Mouse (Mus musculus) MEL (cell line): ENCODE measurements around the gene Timm13.

ENCODE experiments used
- CTCF ChIP-seq, 3 experiments: IDR thresholded peaks in 2 of 3; conservative IDR thresholded peaks in 1 of 3; 2 replicates each; pipeline ENCODE4 v1.5.1; 2011 to 2012; ENCODE audit warnings: low read length in 3 of 3, low read depth in 2 of 3, mild to moderate bottlenecking in 2 of 3, improper control_type of control experiment in 1 of 3, inconsistent platforms in 1 of 3, mixed read lengths in 1 of 3, moderate library complexity in 1 of 3; ENCODE audit not compliant: control insufficient read depth in 1 of 3, insufficient read depth in 1 of 3, poor library complexity in 1 of 3, severe bottlenecking in 1 of 3
- GABPA ChIP-seq: IDR thresholded peaks from 2 replicates; pipeline ENCODE4 v1.6.1; 2012; ENCODE audit warnings: low read depth, mild to moderate bottlenecking, inconsistent platforms, low read length, improper control_type of control experiment, moderate library complexity
- JUND ChIP-seq: IDR thresholded peaks from 2 replicates; pipeline ENCODE4 v1.6.1; 2011; ENCODE audit warnings: low read depth, mild to moderate bottlenecking, improper control_type of control experiment, low read length
- NRF1 ChIP-seq: IDR thresholded peaks from 2 replicates; pipeline ENCODE4 v1.6.1; 2014; ENCODE audit warnings: low read depth, mild to moderate bottlenecking, inconsistent platforms, low read length, improper control_type of control experiment, moderate library complexity; ENCODE audit not compliant: poor library complexity, insufficient read depth, severe bottlenecking
- POLR2A ChIP-seq, 2 experiments: IDR thresholded peaks; 2 replicates each; pipeline ENCODE4 v1.6.1; 2011 to 2012; ENCODE audit warnings: low read length in 2 of 2, mild to moderate bottlenecking in 2 of 2, control low read depth in 1 of 2, improper control_type of control experiment in 1 of 2, low read depth in 1 of 2, moderate library complexity in 1 of 2; ENCODE audit not compliant: control insufficient read depth in 1 of 2, insufficient read depth in 1 of 2, poor library complexity in 1 of 2
- TAL1 ChIP-seq: IDR thresholded peaks from 2 replicates; pipeline ENCODE4 v1.6.1; 2012; ENCODE audit warnings: mild to moderate bottlenecking, inconsistent platforms, low read length, moderate library complexity, mixed read lengths
- TCF12 ChIP-seq: IDR thresholded peaks from 2 replicates; pipeline ENCODE4 v1.6.1; 2014; ENCODE audit warnings: low read depth, mild to moderate bottlenecking, inconsistent platforms, low read length, improper control_type of control experiment, moderate library complexity
- ZC3H11A ChIP-seq: IDR thresholded peaks from 2 replicates; pipeline ENCODE4 v1.6.1; 2012; ENCODE audit warnings: low read depth, mild to moderate bottlenecking, inconsistent platforms, low read length, improper control_type of control experiment
- ZMIZ1 ChIP-seq: IDR thresholded peaks from 2 replicates; pipeline ENCODE4 v1.6.1; 2012; ENCODE audit warnings: low read depth, mild to moderate bottlenecking, inconsistent platforms, low read length, improper control_type of control experiment, moderate library complexity

DNA sequence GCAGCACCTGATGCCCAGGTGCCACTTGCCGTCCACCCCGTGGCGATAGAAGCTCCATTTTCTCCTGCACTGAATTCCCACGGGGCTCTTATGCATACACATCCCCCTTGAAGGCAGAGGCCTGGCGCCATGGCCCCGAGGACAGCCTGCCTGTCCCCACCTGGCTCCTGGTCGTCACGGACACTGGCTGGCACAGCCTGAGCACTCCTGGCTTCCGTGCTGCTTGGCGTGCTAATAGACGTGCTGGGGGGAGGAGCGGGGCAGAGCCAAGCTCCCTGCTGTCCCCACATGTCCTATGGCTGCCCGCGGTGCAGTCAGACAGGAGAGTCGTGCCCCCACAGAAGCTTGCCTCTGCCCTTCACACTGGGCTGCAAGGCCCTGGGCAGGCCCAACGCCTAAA is 36.3 kb downstream of the Timm13 start:
- no peak for TF ChIP-seq CTCF (IDR thresholded peaks at IDR 0.05 in 2 of 3, conservative IDR thresholded peaks at IDR 0.05 in 1 of 3; ENCODE audit: control insufficient read depth in 1 of 3, insufficient read depth in 1 of 3, low read depth in 2 of 3, low read length in 3 of 3, poor library complexity in 1 of 3, severe bottlenecking in 1 of 3)
- no peak for TF ChIP-seq POLR2A (IDR thresholded peaks at IDR 0.05; ENCODE audit: control insufficient read depth in 1 of 2, insufficient read depth in 1 of 2, low read depth in 1 of 2, low read length in 2 of 2, poor library complexity in 1 of 2)
- no peak for TF ChIP-seq JUND
- no peak for TF ChIP-seq GABPA
- no peak for TF ChIP-seq ZMIZ1
- no peak for TF ChIP-seq TCF12
- no peak for TF ChIP-seq ZC3H11A
- TF ChIP-seq NRF1 = no peak
- no peak for TF ChIP-seq TAL1
